Mouse (Mus musculus) T-helper 17 cell (primary cell): ENCODE results near the gene Rhob.

Source experiments
- in situ Hi-C, 2 experiments: fragments of 300-600 bp; cut with MboI, MseI; formaldehyde crosslinking; loops; 1 replicate in 1 of 2; 2 replicates in 1 of 2; pipeline ENCODE4 v1.15.1; 2025; ENCODE audit warnings: high pct_unique_total_duplicates in 2 of 2

Rhob gene

GRCm38 (mm10) chr12:8506954-8507707 is 7.3 kb upstream of the Rhob start:
- in situ Hi-C loops, result no loop called here

GRCm38 (mm10) chr12:8504131-8504530 is 4.3 kb upstream of the Rhob start:
- in situ Hi-C loops, result loop anchor here (5.0 kb wide), 1 partner anchor 182 kb away; no protein-coding TSS in a partner anchor

DNA sequence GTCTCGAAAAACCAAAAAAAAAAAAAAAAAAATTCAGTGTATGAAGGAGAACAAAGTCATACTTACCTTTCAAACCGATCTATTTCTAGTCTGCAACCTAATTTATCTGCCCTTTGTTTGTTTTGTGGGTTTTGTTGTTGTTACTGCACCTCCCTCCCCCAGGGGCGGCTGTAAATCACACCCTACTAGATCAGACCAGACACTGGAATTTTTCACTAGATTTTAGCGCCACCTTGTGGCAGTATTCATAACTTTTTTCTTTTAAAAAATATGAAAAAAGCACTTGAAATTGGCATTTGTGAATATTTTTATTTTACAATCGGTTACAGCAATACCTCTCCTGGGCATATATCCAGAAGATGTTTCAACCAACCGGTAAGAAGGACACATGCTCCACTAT is 2.7 kb upstream of the Rhob start:
- in situ Hi-C loops, result loop anchor here (5.0 kb wide), 1 partner anchor 180 kb away; no protein-coding TSS in a partner anchor

- in situ Hi-C loops, result loop anchor here (5.0 kb wide), 1 partner anchor 179 kb away; no protein-coding TSS in a partner anchor
These were observed 1.9 kb upstream of the Rhob start for GRCm38 (mm10) chr12:8501571-8502305.

DNA sequence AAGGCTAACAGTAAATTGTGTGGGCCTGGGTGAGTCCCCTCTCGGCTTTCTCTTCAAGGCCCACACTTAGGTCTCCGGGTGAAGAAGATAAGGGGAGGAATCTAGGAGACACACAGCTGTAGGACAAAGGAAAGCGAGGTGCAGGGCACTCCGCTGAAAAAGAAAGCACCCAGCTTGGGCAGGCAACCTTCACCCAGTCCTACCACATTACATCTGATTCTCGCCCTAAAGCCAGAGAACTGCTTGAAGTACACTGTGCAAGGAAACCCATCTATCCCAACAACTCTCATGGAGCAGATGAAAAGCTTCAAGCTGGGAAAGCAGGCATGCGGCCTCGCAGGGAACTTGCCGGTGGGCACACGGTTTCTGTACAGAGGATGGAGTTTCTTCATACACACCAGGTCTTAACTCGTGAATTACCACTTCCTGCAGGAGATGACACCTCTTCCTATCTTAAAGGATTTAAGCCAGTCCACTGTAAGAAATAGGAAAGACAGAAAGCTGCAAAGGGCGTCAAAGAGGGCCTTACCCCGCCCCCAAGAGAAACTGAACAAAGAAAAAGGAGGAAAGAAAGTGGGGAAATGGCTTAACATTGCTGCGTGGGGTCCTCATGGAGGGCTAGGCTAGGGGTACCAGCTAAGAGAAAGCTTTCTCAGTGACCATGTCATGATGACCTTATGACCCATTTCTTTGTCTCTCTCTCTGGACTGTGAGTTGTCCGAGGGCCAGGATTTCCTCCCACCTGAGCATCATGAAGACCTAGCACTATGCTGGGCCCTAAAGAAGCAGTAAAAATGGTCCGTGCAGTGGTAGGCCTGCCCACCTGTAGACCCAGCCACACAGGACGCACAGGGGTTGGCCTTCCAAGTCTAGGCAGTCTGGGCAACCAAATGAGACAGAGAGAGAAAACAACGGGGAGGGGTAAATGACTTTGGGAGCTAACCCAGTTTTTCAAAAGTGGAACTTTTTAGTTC is 1.1 kb upstream of the Rhob start:
- in situ Hi-C loops, result loop anchor here (5.0 kb wide), 1 partner anchor 179 kb away; no protein-coding TSS in a partner anchor

GRCm38 (mm10) chr12:8499001-8499870 is 573 bp downstream of the Rhob start:
- in situ Hi-C loops, result loop anchor here in 1 of 2 experiments (10.0 kb wide), 1 partner anchor 476 kb away; the partner anchor contains the start of gene Wdr35

- in situ Hi-C loops, result loop anchor here in 1 of 2 experiments (10.0 kb wide), 1 partner anchor 476 kb away; the partner anchor contains the start of gene Wdr35
These were observed 1.2 kb downstream of the Rhob start for GRCm38 (mm10) chr12:8498591-8499000.

DNA sequence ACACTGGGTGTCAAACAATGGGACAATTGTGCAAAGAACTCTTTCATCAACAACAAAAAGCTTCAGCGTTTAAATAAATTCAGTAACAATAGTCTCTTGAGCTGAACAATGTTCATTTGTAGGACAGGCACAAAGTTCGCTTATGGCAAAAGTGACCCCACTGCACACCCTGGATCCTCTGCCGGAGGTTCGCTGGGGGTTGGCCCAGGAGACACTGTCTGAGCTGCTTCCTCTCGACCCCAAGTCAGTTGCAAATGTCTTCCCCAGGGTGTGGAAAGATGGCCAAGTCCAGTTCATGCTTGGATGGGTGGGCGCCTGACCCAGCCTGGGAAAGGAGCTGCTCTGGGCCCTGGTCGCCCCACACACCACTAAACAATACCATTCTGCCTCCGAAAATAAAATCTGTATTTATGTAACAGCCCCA is 1.6 kb downstream of the Rhob start:
- in situ Hi-C loops, result loop anchor here in 1 of 2 experiments (10.0 kb wide), 1 partner anchor 477 kb away; the partner anchor contains the start of gene Wdr35

- in situ Hi-C loops, result loop anchor here in 1 of 2 experiments (10.0 kb wide), 1 partner anchor 477 kb away; the partner anchor contains the start of gene Wdr35
These were observed 2.5 kb downstream of the Rhob start for GRCm38 (mm10) chr12:8497314-8497706.

GRCm38 (mm10) chr12:8496679-8497313 is 3.0 kb downstream of the Rhob start:
- in situ Hi-C loops, result loop anchor here in 1 of 2 experiments (10.0 kb wide), 1 partner anchor 478 kb away; the partner anchor contains the start of gene Wdr35

- in situ Hi-C loops, result loop anchor here in 1 of 2 experiments (10.0 kb wide), 1 partner anchor 479 kb away; the partner anchor contains the start of gene Wdr35
These were observed 3.7 kb downstream of the Rhob start for GRCm38 (mm10) chr12:8495881-8496678.

GRCm38 (mm10) chr12:8494675-8495074 is 5.1 kb downstream of the Rhob start:
- in situ Hi-C loops, result loop anchor here in 1 of 2 experiments (10.0 kb wide), 1 partner anchor 480 kb away; the partner anchor contains the start of gene Wdr35

- in situ Hi-C loops, result loop anchor here in 1 of 2 experiments (10.0 kb wide), 1 partner anchor 481 kb away; the partner anchor contains the start of gene Wdr35
These were observed 6.4 kb downstream of the Rhob start for GRCm38 (mm10) chr12:8493386-8493785.

DNA sequence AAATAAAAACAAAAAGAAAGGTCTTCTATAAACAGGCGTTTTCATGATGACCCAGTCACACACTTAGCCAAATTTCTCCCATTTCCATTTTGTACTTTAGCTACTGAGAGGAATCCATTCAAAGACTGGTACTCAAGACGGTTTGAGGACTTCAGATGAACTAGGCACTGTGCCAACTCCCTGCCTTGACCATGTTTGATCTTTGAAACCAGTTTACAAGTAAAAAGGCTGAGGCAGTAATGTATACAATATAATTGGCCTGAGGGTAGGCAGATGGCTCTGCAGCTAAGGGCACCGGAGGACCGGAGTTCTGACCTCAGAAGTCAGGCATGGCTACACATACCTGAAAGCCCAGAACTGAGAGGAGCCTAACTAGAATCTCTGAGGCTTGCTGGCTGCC is 10.7 kb downstream of the Rhob start:
- in situ Hi-C loops, result no loop called here

DNA sequence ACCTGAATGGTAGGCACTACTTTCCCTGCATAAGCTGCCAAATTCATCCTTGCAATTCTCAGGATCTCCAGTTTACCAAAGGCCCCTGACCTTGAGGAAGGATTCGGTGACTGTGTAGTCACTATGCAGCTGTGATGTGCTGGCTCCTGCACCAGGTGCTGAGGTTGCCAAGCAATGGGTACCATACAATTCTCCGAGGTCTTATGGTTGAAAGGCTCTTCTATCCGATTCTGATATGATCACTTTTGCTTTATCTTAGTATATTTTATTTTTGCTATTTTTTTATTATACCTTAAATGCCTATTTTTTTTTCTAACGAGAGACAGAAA is 11.2 kb downstream of the Rhob start:
- in situ Hi-C loops, result no loop called here

DNA sequence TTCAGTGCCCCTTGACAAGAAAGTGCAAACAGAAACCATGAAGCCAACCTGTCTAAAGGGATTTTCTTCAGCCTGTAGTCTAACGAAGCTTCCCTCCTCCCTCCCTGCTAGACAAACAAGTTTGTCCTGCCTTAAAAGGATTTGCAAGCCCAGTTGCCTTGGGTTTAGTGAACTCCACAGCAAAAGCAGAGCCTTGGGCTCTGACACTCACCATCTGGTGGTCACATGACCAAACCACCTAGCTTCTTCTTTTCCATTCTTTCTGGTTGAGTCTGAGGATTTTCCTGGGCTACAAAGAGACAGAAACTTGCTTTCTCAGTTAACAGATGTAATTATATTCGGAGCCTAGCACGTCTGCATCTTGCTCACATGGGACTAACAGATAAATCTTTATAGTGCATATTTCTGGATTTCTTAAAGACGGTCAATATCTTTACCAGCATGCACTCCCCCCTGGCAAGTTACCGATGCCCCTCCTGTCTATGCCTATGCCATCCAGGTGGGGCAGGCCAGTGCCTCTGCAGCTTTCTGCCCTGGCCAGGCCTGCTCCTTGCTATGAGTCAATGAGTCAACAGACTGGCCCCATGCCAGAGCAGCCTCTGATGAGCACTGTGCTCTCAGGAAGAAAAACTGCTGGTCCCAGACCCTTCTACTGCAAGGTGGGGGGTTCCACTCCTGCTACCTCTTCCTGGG is 11.7 kb downstream of the Rhob start:
- in situ Hi-C loops, result no loop called here

GRCm38 (mm10) chr12:8487281-8487680 is 12.5 kb downstream of the Rhob start:
- in situ Hi-C loops, result no loop called here

GRCm38 (mm10) chr12:8485247-8485646 is 14.6 kb downstream of the Rhob start:
- in situ Hi-C loops, result no loop called here
